Mouse (Mus musculus): Measurements from ENCODE around the gene Gm8127. TPM values are rescaled to one million over a fixed set of nuclear protein-coding genes. Genes with fewer than 3 reads are reported as not detected.
"Not testable (repeated sequence)": the region's sequence is repeated elsewhere in the genome, so short reads cannot be mapped to it uniquely, and the experiment has no call there.

Gm8127 gene
- polyA plus RNA-seq (2012; ENCODE audit: insufficient read depth, insufficient read length, missing spikeins) = not detected in 2 replicates

GRCm38 (mm10) chr14:43293503-43293902 is at the start of gene Gm8127:
Gene Gm8127, minus strand, starts transcription at chr14:43293832.
- H3K4me1 ChIP-seq (ENCODE audit: control insufficient read depth, insufficient read depth, low read length); H3K4me3 ChIP-seq (ENCODE audit: insufficient read depth, low read length); H3K27ac ChIP-seq (ENCODE audit: insufficient read depth, low read depth, low read length): not testable (repeated sequence)

GRCm38 (mm10) chr14:43337646-43338045 is 44.0 kb upstream of the Gm8127 start:
- not testable (repeated sequence) for H3K4me1 ChIP-seq (ENCODE audit: control insufficient read depth, insufficient read depth, low read length); H3K27ac ChIP-seq (ENCODE audit: insufficient read depth, low read depth, low read length); H3K4me3 ChIP-seq (ENCODE audit: insufficient read depth, low read length)

- H3K27ac ChIP-seq (ENCODE audit: insufficient read depth, low read depth, low read length); H3K4me1 ChIP-seq (ENCODE audit: control insufficient read depth, insufficient read depth, low read length); H3K4me3 ChIP-seq (ENCODE audit: insufficient read depth, low read length): not testable (repeated sequence)
These were observed 37.8 kb upstream of the Gm8127 start for GRCm38 (mm10) chr14:43331362-43331880.

GRCm38 (mm10) chr14:43328603-43329002 is 35.0 kb upstream of the Gm8127 start:
- H3K4me3 ChIP-seq (ENCODE audit: insufficient read depth, low read length); H3K27ac ChIP-seq (ENCODE audit: insufficient read depth, low read depth, low read length): not testable (repeated sequence)

GRCm38 (mm10) chr14:43319516-43319915 is 25.9 kb upstream of the Gm8127 start:
- H3K27ac ChIP-seq (ENCODE audit: insufficient read depth, low read depth, low read length); H3K4me1 ChIP-seq (ENCODE audit: control insufficient read depth, insufficient read depth, low read length); H3K4me3 ChIP-seq (ENCODE audit: insufficient read depth, low read length): not testable (repeated sequence)

More at GRCm38 (mm10) chr14:43328603-43329002, 35.0 kb upstream of the Gm8127 start:
- H3K4me1 ChIP-seq (ENCODE audit: control insufficient read depth, insufficient read depth, low read length) = not testable (repeated sequence)

- not testable (repeated sequence) for H3K4me3 ChIP-seq (ENCODE audit: insufficient read depth, low read length); H3K27ac ChIP-seq (ENCODE audit: insufficient read depth, low read depth, low read length); H3K4me1 ChIP-seq (ENCODE audit: control insufficient read depth, insufficient read depth, low read length)
These were observed 15.0 kb downstream of the Gm8127 start for GRCm38 (mm10) chr14:43278681-43279080.

- not testable (repeated sequence) for H3K4me1 ChIP-seq (ENCODE audit: control insufficient read depth, insufficient read depth, low read length); H3K4me3 ChIP-seq (ENCODE audit: insufficient read depth, low read length); H3K27ac ChIP-seq (ENCODE audit: insufficient read depth, low read depth, low read length)
These were observed 15.5 kb downstream of the Gm8127 start for GRCm38 (mm10) chr14:43278146-43278545.

- H3K4me3 ChIP-seq (ENCODE audit: insufficient read depth, low read length); H3K27ac ChIP-seq (ENCODE audit: insufficient read depth, low read depth, low read length); H3K4me1 ChIP-seq (ENCODE audit: control insufficient read depth, insufficient read depth, low read length): not testable (repeated sequence)
These were observed 16.2 kb downstream of the Gm8127 start for GRCm38 (mm10) chr14:43277468-43277867.

- not testable (repeated sequence) for H3K4me3 ChIP-seq (ENCODE audit: insufficient read depth, low read length); H3K4me1 ChIP-seq (ENCODE audit: control insufficient read depth, insufficient read depth, low read length); H3K27ac ChIP-seq (ENCODE audit: insufficient read depth, low read depth, low read length)
These were observed 17.9 kb downstream of the Gm8127 start for GRCm38 (mm10) chr14:43275752-43276151.

GRCm38 (mm10) chr14:43274986-43275511 is 18.6 kb downstream of the Gm8127 start, which contains the start of gene Gm9732:
Gene Gm9732, plus strand, starts transcription at chr14:43275036.
- not testable (repeated sequence) for H3K4me3 ChIP-seq (ENCODE audit: insufficient read depth, low read length); H3K4me1 ChIP-seq (ENCODE audit: control insufficient read depth, insufficient read depth, low read length); H3K27ac ChIP-seq (ENCODE audit: insufficient read depth, low read depth, low read length)

GRCm38 (mm10) chr14:43273161-43273560 is 20.5 kb downstream of the Gm8127 start:
- not testable (repeated sequence) for H3K4me1 ChIP-seq (ENCODE audit: control insufficient read depth, insufficient read depth, low read length); H3K4me3 ChIP-seq (ENCODE audit: insufficient read depth, low read length); H3K27ac ChIP-seq (ENCODE audit: insufficient read depth, low read depth, low read length)

GRCm38 (mm10) chr14:43269211-43269610 is 24.4 kb downstream of the Gm8127 start:
- not testable (repeated sequence) for H3K27ac ChIP-seq (ENCODE audit: insufficient read depth, low read depth, low read length); H3K4me1 ChIP-seq (ENCODE audit: control insufficient read depth, insufficient read depth, low read length)

GRCm38 (mm10) chr14:43268521-43269084 is 25.0 kb downstream of the Gm8127 start:
- not testable (repeated sequence) for H3K27ac ChIP-seq (ENCODE audit: insufficient read depth, low read depth, low read length); H3K4me1 ChIP-seq (ENCODE audit: control insufficient read depth, insufficient read depth, low read length); H3K4me3 ChIP-seq (ENCODE audit: insufficient read depth, low read length)

More at GRCm38 (mm10) chr14:43269211-43269610, 24.4 kb downstream of the Gm8127 start:
- not testable (repeated sequence) for H3K4me3 ChIP-seq (ENCODE audit: insufficient read depth, low read length)

- H3K4me3 ChIP-seq (ENCODE audit: insufficient read depth, low read length); H3K27ac ChIP-seq (ENCODE audit: insufficient read depth, low read depth, low read length); H3K4me1 ChIP-seq (ENCODE audit: control insufficient read depth, insufficient read depth, low read length): not testable (repeated sequence)
These were observed 30.2 kb downstream of the Gm8127 start for GRCm38 (mm10) chr14:43263421-43263820.

GRCm38 (mm10) chr14:43258349-43258748 is 35.3 kb downstream of the Gm8127 start, which contains the start of gene Gm8126:
Gene Gm8126, plus strand, starts transcription at chr14:43258649.
- not testable (repeated sequence) for H3K4me3 ChIP-seq (ENCODE audit: insufficient read depth, low read length); H3K4me1 ChIP-seq (ENCODE audit: control insufficient read depth, insufficient read depth, low read length)

GRCm38 (mm10) chr14:43256511-43256910 is 37.1 kb downstream of the Gm8127 start:
- H3K4me1 ChIP-seq (ENCODE audit: control insufficient read depth, insufficient read depth, low read length); H3K27ac ChIP-seq (ENCODE audit: insufficient read depth, low read depth, low read length); H3K4me3 ChIP-seq (ENCODE audit: insufficient read depth, low read length): not testable (repeated sequence)

More at GRCm38 (mm10) chr14:43258349-43258748, 35.3 kb downstream of the Gm8127 start, which contains the start of gene Gm8126:
- H3K27ac ChIP-seq (ENCODE audit: insufficient read depth, low read depth, low read length) = not testable (repeated sequence)

Measured in bone marrow macrophage, adult 2 months (primary cell).